Mouse (Mus musculus) spleen, postnatal 36 days (tissue): Measurements from ENCODE around the gene Xpot.

ENCODE experiments used
- DNase-seq, 2 experiments: peaks; one replicate each; pipeline ENCODE4 v3.0.0; 2022; ENCODE audit warnings: low spot score in 2 of 2, mixed read lengths in 1 of 2

Gene Xpot

GRCm38 (mm10) chr10:121622431-121622830, 3.7 kb downstream of the Xpot start:
- DNase-seq, result no peak

GRCm38 (mm10) chr10:121615935-121616334, 10.2 kb downstream of the Xpot start:
- DNase-seq, result no peak

GRCm38 (mm10) chr10:121615146-121615870, 10.8 kb downstream of the Xpot start:
- DNase-seq, result no peak

- DNase-seq, result no peak
Observed at GRCm38 (mm10) chr10:121613570-121613969, 12.6 kb downstream of the Xpot start.

GRCm38 (mm10) chr10:121612448-121612847, 13.7 kb downstream of the Xpot start:
- no peak for DNase-seq

GRCm38 (mm10) chr10:121611587-121611986, 14.5 kb downstream of the Xpot start:
- no peak for DNase-seq

GRCm38 (mm10) chr10:121608177-121608576, 18.0 kb downstream of the Xpot start:
- no peak for DNase-seq

GRCm38 (mm10) chr10:121604632-121605344, 21.3 kb downstream of the Xpot start:
- DNase-seq, result no peak

GRCm38 (mm10) chr10:121603556-121603955, 22.6 kb downstream of the Xpot start:
- DNase-seq, result no peak

GRCm38 (mm10) chr10:121601272-121601671, 24.9 kb downstream of the Xpot start:
- DNase-seq, result no peak

GRCm38 (mm10) chr10:121596580-121596979, 29.6 kb downstream of the Xpot start:
- no peak for DNase-seq

- no peak for DNase-seq
Observed at GRCm38 (mm10) chr10:121591106-121591505, 35.0 kb downstream of the Xpot start.

GRCm38 (mm10) chr10:121587371-121587840, 38.7 kb downstream of the Xpot start:
- no peak for DNase-seq

GRCm38 (mm10) chr10:121586675-121587370, 39.3 kb downstream of the Xpot start, which contains the start of gene Tbk1:
Gene Tbk1 (minus strand): TSS chr10:121586787.
- DNase-seq, result peak; percentile 91 to 92

GRCm38 (mm10) chr10:121585791-121586642, 40.1 kb downstream of the Xpot start:
- DNase-seq, result no peak

GRCm38 (mm10) chr10:121585056-121585790, 40.9 kb downstream of the Xpot start:
- DNase-seq, result no peak

- DNase-seq, result no peak
Observed at GRCm38 (mm10) chr10:121584033-121584432, 42.1 kb downstream of the Xpot start.

- DNase-seq, result peak; percentile 51 to 54
Observed at GRCm38 (mm10) chr10:121583016-121583415, 43.1 kb downstream of the Xpot start.

- DNase-seq, result no peak
Observed at GRCm38 (mm10) chr10:121582287-121582686, 43.8 kb downstream of the Xpot start.

GRCm38 (mm10) chr10:121581405-121581804, 44.7 kb downstream of the Xpot start:
- DNase-seq, result no peak

GRCm38 (mm10) chr10:121580381-121580780, 45.8 kb downstream of the Xpot start:
- DNase-seq, result no peak
